Mouse (Mus musculus): ENCODE results near the gene 4930402K13Rik. TPM values are rescaled to one million over a fixed set of nuclear protein-coding genes. Genes with fewer than 3 reads are reported as not detected.

Gene 4930402K13Rik
- not detected in 2 replicates for polyA plus RNA-seq (2021; fragmentation: Nextera tagmentation)
- long read RNA-seq, experiment 1 = 0 reads
- long read RNA-seq, experiment 2 = 0 reads

DNA sequence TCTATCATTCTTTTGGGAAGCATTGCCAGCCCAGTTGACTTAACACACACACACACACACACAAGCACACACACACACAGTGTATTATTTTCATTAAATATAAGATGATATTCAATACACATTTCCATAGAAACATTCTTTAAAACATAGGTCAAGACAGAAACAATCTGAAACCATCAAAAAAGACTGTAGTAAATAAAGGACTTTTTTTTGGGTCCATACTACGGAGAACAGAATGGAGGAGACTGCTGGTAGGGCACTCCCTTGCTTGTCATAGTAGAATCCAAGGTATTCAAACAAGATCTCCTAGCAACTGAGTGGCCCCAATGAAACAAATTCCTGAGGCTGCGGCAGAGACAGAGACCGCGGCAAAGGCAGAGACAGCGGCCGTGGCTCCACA lies at the start of gene 4930402K13Rik:
TSS of gene 4930402K13Rik (plus strand) at position 301 of the 400 bp plus-strand sequence.

DNA sequence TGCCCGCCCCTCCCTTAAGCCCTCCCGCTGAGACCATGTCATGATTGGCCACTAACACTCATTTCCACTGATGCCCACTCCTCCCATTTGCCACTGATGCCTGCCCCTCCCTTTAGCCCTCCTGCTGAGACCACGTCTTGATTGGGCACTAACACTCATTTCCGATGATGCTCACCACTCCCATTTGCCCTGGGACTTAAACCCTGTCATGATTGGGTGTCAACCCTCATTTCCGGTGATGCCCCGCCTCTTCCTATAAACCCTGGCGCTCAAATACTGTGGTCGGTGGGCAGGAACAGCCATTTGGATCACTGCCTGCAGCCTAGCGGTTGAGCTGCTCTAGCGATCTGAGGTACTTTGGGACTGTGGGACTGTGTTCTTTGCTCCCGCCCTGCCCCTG lies 41.6 kb upstream of the 4930402K13Rik start, which contains the start of gene Fthl17f:
TSS of gene Fthl17f (plus strand) at position 301 of the 400 bp plus-strand sequence.

Other genes with a start within 250 kb of the 4930402K13Rik start
- not detected in 2 replicates for gene Gm5751, start 230.3 kb upstream of the 4930402K13Rik start, polyA plus RNA-seq (2021; fragmentation: Nextera tagmentation)
- 5.2 and 6.2 TPM in 2 replicates for gene B630019K06Rik, start 212.2 kb upstream of the 4930402K13Rik start, polyA plus RNA-seq (2021; fragmentation: Nextera tagmentation)
- not detected in 2 replicates for gene Fthl17b, start 141.6 kb upstream of the 4930402K13Rik start, polyA plus RNA-seq (2021; fragmentation: Nextera tagmentation)
- not detected in 2 replicates for gene Fthl17c, start 128.0 kb upstream of the 4930402K13Rik start, polyA plus RNA-seq (2021; fragmentation: Nextera tagmentation)
- gene Fthl17d, start 117.8 kb upstream of the 4930402K13Rik start, polyA plus RNA-seq (2021; fragmentation: Nextera tagmentation) = not detected in 2 replicates
- gene Fthl17e, start 71.1 kb upstream of the 4930402K13Rik start, polyA plus RNA-seq (2021; fragmentation: Nextera tagmentation) = not detected in 2 replicates
- not detected in 2 replicates for gene Fthl17f, start 41.5 kb upstream of the 4930402K13Rik start, polyA plus RNA-seq (2021; fragmentation: Nextera tagmentation)
- 1.8 and 1.9 TPM in 2 replicates for gene Lancl3, start 95.3 kb downstream of the 4930402K13Rik start, polyA plus RNA-seq (2021; fragmentation: Nextera tagmentation)
- not detected in 2 replicates for gene Gm14862, start 152.3 kb downstream of the 4930402K13Rik start, polyA plus RNA-seq (2021; fragmentation: Nextera tagmentation)
- 4.6 and 5.4 TPM in 2 replicates for gene Xk, start 168.2 kb downstream of the 4930402K13Rik start, polyA plus RNA-seq (2021; fragmentation: Nextera tagmentation)
- gene H2al1m, start 179.2 kb downstream of the 4930402K13Rik start, polyA plus RNA-seq (2021; fragmentation: Nextera tagmentation) = not detected in 2 replicates
- not detected in 2 replicates for gene H2al1k, start 246.1 kb downstream of the 4930402K13Rik start, polyA plus RNA-seq (2021; fragmentation: Nextera tagmentation)